Comparison of ENCODE assay signal across 10 mouse cellular contexts in the genomic region with DNA sequence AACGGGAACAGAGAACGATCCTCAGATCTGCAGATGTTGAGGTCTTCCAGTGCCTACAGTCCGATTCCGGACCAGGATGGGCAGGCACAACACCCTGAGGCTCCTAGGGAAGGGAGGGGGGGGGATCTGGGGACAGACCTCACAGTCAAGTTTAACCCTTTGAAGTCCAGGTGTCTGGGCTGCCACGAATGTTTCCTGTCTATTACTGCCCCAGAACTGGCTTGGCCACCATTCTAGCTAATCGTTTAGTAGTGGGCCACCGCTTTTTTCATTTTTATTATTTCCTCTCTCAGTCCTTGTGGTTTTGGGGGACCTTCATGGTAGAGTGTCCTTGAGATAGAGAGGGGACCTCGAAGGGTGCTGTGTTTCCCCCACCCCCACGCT. TPM values are rescaled to one million over a fixed set of nuclear protein-coding genes. Genes with fewer than 3 reads are reported as not detected.
A peak's percentile ranks its signal among the peaks of the same experiment; 100 is the strongest.
DNase-seq lines count a peak whose midpoint lies in the region; ATAC-seq and TF ChIP-seq lines count a peak whose summit lies in the region.
"Had no signal": no experiment of that assay in that cellular context is flagged by ENCODE, and none has a peak within 500 bp of the region (broad histone marks: within the 10 kb centered on the region; RNA-seq: fewer than 3 reads in every experiment).

No protein-coding gene starts in this region.

- H3K9ac ChIP-seq in heart, embryonic 14.5 days (ENCODE audit: low read length): no peak overlapping the region
- H3K9ac ChIP-seq in embryonic facial prominence, embryonic 14.5 days (ENCODE audit: low read depth, low read length): no peak overlapping the region
- H3K9ac ChIP-seq in hindbrain, embryonic 15.5 days: peak overlapping the region; percentile 71
- peak overlapping the region; percentile 73; the same call in 1 of the 2 replicates for H3K9ac ChIP-seq in midbrain, postnatal 0 days (replicated peaks; ENCODE audit: low read length, poor library complexity, severe bottlenecking)
- H3K9ac ChIP-seq: liver, embryonic 15.5 days had no signal

- TF ChIP-seq CTCF in midbrain, postnatal 0 days (IDR thresholded peaks at IDR 0.05): no peak

- peak overlapping the region in 1 of 2 experiments; percentile 37; a peak in 2 of 4 replicates for H3K4me3 ChIP-seq in heart, embryonic 14.5 days (ENCODE audit: control insufficient read depth in 1 of 2, insufficient read depth in 1 of 2, low read depth in 1 of 2, low read length in 2 of 2)
- peak overlapping the region; percentile 43; the same call in 1 of the 2 replicates for H3K4me3 ChIP-seq in embryonic facial prominence, embryonic 14.5 days (ENCODE audit: low read depth, low read length)
- peak overlapping the region; percentile 56 for H3K4me3 ChIP-seq in hindbrain, embryonic 15.5 days
- peak overlapping the region; percentile 59 for H3K4me3 ChIP-seq in midbrain, postnatal 0 days (ENCODE audit: low read depth, low read length)
- H3K4me3 ChIP-seq: liver, embryonic 15.5 days had no signal

- H3K4me1 ChIP-seq in heart, embryonic 14.5 days (ENCODE audit: control insufficient read depth in 2 of 2, insufficient read depth in 2 of 2, low read length in 2 of 2): peaks cover 9 to 21% of the 10 kb centered on the region in 2 experiments
- peaks cover 7% of the 10 kb centered on the region; the same call in 1 of the 2 replicates for H3K4me1 ChIP-seq in embryonic facial prominence, embryonic 14.5 days (ENCODE audit: control insufficient read depth, insufficient read depth, low read length)
- H3K4me1 ChIP-seq in hindbrain, embryonic 15.5 days (replicated peaks): peaks cover 89% of the 10 kb centered on the region
- peaks cover 3% of the 10 kb centered on the region; the same call in 1 of the 2 replicates for H3K4me1 ChIP-seq in midbrain, postnatal 0 days (ENCODE audit: insufficient read depth, low read length)
- H3K4me1 ChIP-seq: liver, embryonic 15.5 days had no signal

- H3K27me3 ChIP-seq in heart, embryonic 14.5 days (ENCODE audit: control insufficient read depth, insufficient read depth, low read length): peaks cover 98% of the 10 kb centered on the region
- H3K27me3 ChIP-seq in embryonic facial prominence, embryonic 14.5 days (replicated peaks; ENCODE audit: control insufficient read depth, insufficient read depth, low read length): peaks cover 100% of the 10 kb centered on the region
- H3K27me3 ChIP-seq in hindbrain, embryonic 15.5 days: peaks cover 36% of the 10 kb centered on the region; the same call in 1 of the 2 replicates
- H3K27me3 ChIP-seq in midbrain, postnatal 0 days (ENCODE audit: insufficient read depth, low read length): peaks cover 37% of the 10 kb centered on the region

- 16% methylated on average over 9 of the region's 9 CpGs for WGBS in heart, embryonic 14.5 days
- 15% methylated on average over 9 of the region's 9 CpGs for WGBS in embryonic facial prominence, embryonic 14.5 days
- WGBS in hindbrain, embryonic 15.5 days: 11% methylated on average over 9 of the region's 9 CpGs
- WGBS in midbrain, postnatal 0 days: 20% methylated on average over 9 of the region's 9 CpGs

- no peak for DNase-seq in heart, adult 18-20 months
- DNase-seq in embryonic facial prominence, embryonic 14.5 days (ENCODE audit: low spot score): no peak
- no peak for DNase-seq in midbrain, postnatal 0 days (ENCODE audit: low spot score)
- DNase-seq in liver: no peak
- no peak for DNase-seq in spleen, postnatal 4 days (ENCODE audit: low spot score in 2 of 2)
- no peak for DNase-seq in adrenal gland, postnatal 10 days

- peak overlapping the region; percentile 61; the same call in 1 of the 2 replicates for H3K4me2 ChIP-seq in heart, embryonic 14.5 days (ENCODE audit: low read length)
- peak overlapping the region; percentile 71 for H3K4me2 ChIP-seq in embryonic facial prominence, embryonic 14.5 days (ENCODE audit: low read depth, low read length)
- H3K4me2 ChIP-seq in hindbrain, embryonic 15.5 days: peak overlapping the region; percentile 78
- H3K4me2 ChIP-seq in midbrain, postnatal 0 days (ENCODE audit: low read depth, low read length, poor library complexity, severe bottlenecking): peak overlapping the region; percentile 68
- H3K4me2 ChIP-seq: liver, embryonic 15.5 days had no signal

- no peaks in the 10 kb centered on the region for H3K36me3 ChIP-seq in heart, embryonic 14.5 days (ENCODE audit: control insufficient read depth, insufficient read depth, low read length)
- no peaks in the 10 kb centered on the region for H3K36me3 ChIP-seq in embryonic facial prominence, embryonic 14.5 days (ENCODE audit: control insufficient read depth, insufficient read depth, low read length)
- no peaks in the 10 kb centered on the region for H3K36me3 ChIP-seq in hindbrain, embryonic 15.5 days
- H3K36me3 ChIP-seq in midbrain, postnatal 0 days (ENCODE audit: insufficient read depth, low read length): no peaks in the 10 kb centered on the region
- H3K36me3 ChIP-seq: liver, embryonic 15.5 days had no signal

- ATAC-seq in heart, embryonic 14.5 days (ENCODE audit: insufficient number of reproducible peaks, insufficient read depth, low FRiP score, low read depth): no peak
- ATAC-seq in embryonic facial prominence, embryonic 14.5 days (ENCODE audit: low read depth): no peak
- no peak for ATAC-seq in hindbrain, embryonic 15.5 days (ENCODE audit: low FRiP score, low read depth)
- no peak for ATAC-seq in midbrain, postnatal 0 days (ENCODE audit: low FRiP score)

- H3K27ac ChIP-seq in heart, embryonic 14.5 days (replicated peaks in 1 of 2; ENCODE audit: control insufficient read depth in 1 of 2, insufficient read depth in 1 of 2, low read depth in 2 of 2, low read length in 2 of 2): no peak overlapping the region
- no peak overlapping the region for H3K27ac ChIP-seq in embryonic facial prominence, embryonic 14.5 days (replicated peaks; ENCODE audit: low read depth, low read length)
- peak overlapping the region; percentile 90 for H3K27ac ChIP-seq in hindbrain, embryonic 15.5 days (replicated peaks)
- no peak overlapping the region for H3K27ac ChIP-seq in midbrain, postnatal 0 days (ENCODE audit: low read depth, low read length)
- H3K27ac ChIP-seq: liver, embryonic 15.5 days had no signal

- no peaks in the 10 kb centered on the region for H3K9me3 ChIP-seq in heart, embryonic 14.5 days (ENCODE audit: control insufficient read depth, low read length)
- no peaks in the 10 kb centered on the region for H3K9me3 ChIP-seq in embryonic facial prominence, embryonic 14.5 days (ENCODE audit: control insufficient read depth, low read length)
- no peaks in the 10 kb centered on the region for H3K9me3 ChIP-seq in hindbrain, embryonic 15.5 days
- H3K9me3 ChIP-seq in midbrain, postnatal 0 days (ENCODE audit: low read length): no peaks in the 10 kb centered on the region
- H3K9me3 ChIP-seq: liver, embryonic 15.5 days had no signal

RNA-seq across cellular contexts. Expression of a gene that starts 1.6 kb away (rescaled TPM):
- polyA plus RNA-seq in heart, embryonic 14.5 days (2014; fragmentation: Nextera tagmentation; extraction: Ambion mirVana): 0.15 and 0.22 TPM in 2 replicates
- under 1 TPM; 0.17 to 0.21 TPM for total RNA-seq in heart, adult 18-20 months (2021)
- polyA plus RNA-seq in embryonic facial prominence, embryonic 14.5 days (2014; fragmentation: Nextera tagmentation; extraction: Ambion mirVana): 0.39 and 0.59 TPM in 2 replicates
- 5.4 and 5.5 TPM in 2 replicates for polyA plus RNA-seq in hindbrain, embryonic 15.5 days (2015; fragmentation: Nextera tagmentation; extraction: Ambion mirVana)
- 22.7 and 24.6 TPM in 2 replicates for total RNA-seq in midbrain, postnatal 0 days (2014; rRNA removed)
- polyA plus RNA-seq in midbrain, postnatal 0 days (2015; fragmentation: Nextera tagmentation; extraction: Ambion mirVana): 2.5 and 3.3 TPM in 2 replicates
- under 1 TPM; 0.15 to 0.21 TPM for total RNA-seq in adrenal gland, postnatal 10 days (2021)
- total RNA-seq: megakaryocyte-erythroid progenitor cell, adult 5-6 weeks had no signal
- polyA plus RNA-seq: liver, embryonic 15.5 days had no signal

Comparison
In these comparisons a context has a peak if more than half of its experiments do, and no peak if none do; other contexts are left out.
1. H3K9ac ChIP-seq: peak in hindbrain, embryonic 15.5 days (single experiment) and midbrain, postnatal 0 days (single experiment); none in heart, embryonic 14.5 days (single experiment) and embryonic facial prominence, embryonic 14.5 days (single experiment).
2. Peak in every context shown above with its lines, with median percentiles within 50 percentile points of each other: H3K4me2 ChIP-seq.